Mouse (Mus musculus) WW6 (cell line): Measurements from ENCODE around the gene Dock11.
A peak's percentile ranks its signal among the peaks of the same experiment; 100 is the strongest.

ENCODE experiments used
- DNase-seq: peaks from one replicate; pipeline ENCODE4 v3.0.0-alpha.2; 2013; ENCODE audit warnings: low read depth, low spot score

Gene Dock11

GRCm38 (mm10) chrX:35950135-35950534, 61.5 kb downstream of the Dock11 start:
- no peak for DNase-seq

GRCm38 (mm10) chrX:35951945-35952344, 63.3 kb downstream of the Dock11 start:
- DNase-seq: no peak

- DNase-seq: no peak
Measured at GRCm38 (mm10) chrX:35952521-35953095, 64.0 kb downstream of the Dock11 start.

GRCm38 (mm10) chrX:35956236-35956635, 67.6 kb downstream of the Dock11 start:
- no peak for DNase-seq

- no peak for DNase-seq
Measured at GRCm38 (mm10) chrX:35963087-35963486, 74.5 kb downstream of the Dock11 start.

- no peak for DNase-seq
Measured at GRCm38 (mm10) chrX:35969276-35969675, 80.6 kb downstream of the Dock11 start.

GRCm38 (mm10) chrX:35976657-35977056, 88.0 kb downstream of the Dock11 start:
- DNase-seq: no peak

- DNase-seq: no peak
Measured at GRCm38 (mm10) chrX:35987981-35988380, 99.3 kb downstream of the Dock11 start.

GRCm38 (mm10) chrX:35990508-35991095, 102.0 kb downstream of the Dock11 start:
- no peak for DNase-seq

GRCm38 (mm10) chrX:35994226-35994625, 105.6 kb downstream of the Dock11 start:
- DNase-seq: no peak

GRCm38 (mm10) chrX:35997004-35997403, 108.4 kb downstream of the Dock11 start:
- DNase-seq: no peak

GRCm38 (mm10) chrX:35997793-35998419, 109.3 kb downstream of the Dock11 start:
- no peak for DNase-seq

- peak; percentile 11 for DNase-seq
Measured at GRCm38 (mm10) chrX:36025651-36026050, 137.0 kb downstream of the Dock11 start.

GRCm38 (mm10) chrX:36031113-36031512, 142.5 kb downstream of the Dock11 start:
- no peak for DNase-seq

GRCm38 (mm10) chrX:36034045-36034444, 145.4 kb downstream of the Dock11 start:
- DNase-seq: no peak

GRCm38 (mm10) chrX:36045731-36046130, 157.1 kb downstream of the Dock11 start:
- no peak for DNase-seq

- no peak for DNase-seq
Measured at GRCm38 (mm10) chrX:36047451-36047850, 158.8 kb downstream of the Dock11 start.

- DNase-seq: no peak
Measured at GRCm38 (mm10) chrX:36050312-36050711, 161.7 kb downstream of the Dock11 start.

- no peak for DNase-seq
Measured at GRCm38 (mm10) chrX:36073997-36074396, 185.4 kb downstream of the Dock11 start.

- DNase-seq: no peak
Measured at GRCm38 (mm10) chrX:36077164-36077563, 188.5 kb downstream of the Dock11 start.

- DNase-seq: no peak
Measured at GRCm38 (mm10) chrX:36082917-36083316, 194.3 kb downstream of the Dock11 start.

- no peak for DNase-seq
Measured at GRCm38 (mm10) chrX:36088464-36089256, 200.0 kb downstream of the Dock11 start.
